Mouse (Mus musculus) heart, postnatal 0 days (tissue): ENCODE data around the gene Myo9b.

Source experiments
- CTCF ChIP-seq: IDR thresholded peaks from 2 replicates; pipeline ENCODE4 v1.5.1; 2016; ENCODE audit warnings: antibody characterized with exemption, control low read depth, low read depth
- EP300 ChIP-seq: IDR thresholded peaks from 2 replicates; pipeline ENCODE4 v1.6.1; 2016; ENCODE audit warnings: antibody characterized with exemption, low read depth

- no peak for TF ChIP-seq CTCF
- no peak for TF ChIP-seq EP300
These were observed 18.4 kb downstream of the Myo9b start for GRCm38 (mm10) chr8:71290911-71291310.
